Mouse (Mus musculus) forebrain, embryonic 12.5 days (tissue): ENCODE data around the gene Scgb1a1. TPM values are rescaled to one million over a fixed set of nuclear protein-coding genes. Genes with fewer than 3 reads are reported as not detected.
"Not testable (repeated sequence)": the region's sequence is repeated elsewhere in the genome, so short reads cannot be mapped to it uniquely, and the experiment has no call there.

Experiments used
- ATAC-seq: fragments of 200-750 bp; cut with Nextera tagmentation; 2 replicates; pipeline ENCODE4 v1.8.0; 2017; ENCODE audit warnings: moderate TSS enrichment; ENCODE audit not compliant: low FRiP score
- H3K27ac ChIP-seq: fragments of 300-500 bp; sonication (generic); 2 replicates; pipeline ENCODE4 v1.5.1; 2016; ENCODE audit warnings: mild to moderate bottlenecking
- H3K27me3 ChIP-seq: fragments of 300-500 bp; sonication (generic); 2 replicates; pipeline ENCODE4 v1.6.1; 2016; ENCODE audit warnings: mild to moderate bottlenecking
- H3K36me3 ChIP-seq: fragments of 300-500 bp; sonication (generic); replicated peaks from 2 replicates; pipeline ENCODE4 v1.6.1; 2016; ENCODE audit warnings: mild to moderate bottlenecking
- H3K4me1 ChIP-seq: fragments of 300-500 bp; sonication (generic); 2 replicates; pipeline ENCODE4 v1.6.1; 2016
- H3K4me2 ChIP-seq: fragments of 300-500 bp; sonication (generic); 2 replicates; pipeline ENCODE4 v1.6.1; 2016; ENCODE audit warnings: mild to moderate bottlenecking, moderate library complexity
- H3K4me3 ChIP-seq: fragments of 300-500 bp; sonication (generic); replicated peaks from 2 replicates; pipeline ENCODE4 v1.5.1; 2016; ENCODE audit warnings: mild to moderate bottlenecking
- H3K9ac ChIP-seq: fragments of 300-500 bp; sonication (generic); 2 replicates; pipeline ENCODE4 v1.6.1; 2016; ENCODE audit warnings: mild to moderate bottlenecking
- H3K9me3 ChIP-seq: fragments of 300-500 bp; sonication (generic); 2 replicates; pipeline ENCODE4 v1.6.1; 2016
- WGBS: fragments of 180-500 bp; shearing (Covaris S2); methylation state at CpG from one replicate; pipeline ENCODE4 v1.1.7; 2016; 5-methylcytosine and 5-hydroxymethylcytosine counted together
- polyA plus RNA-seq: library from polyadenylated mRNA; unstranded; fragments of >200 nt; fragmentation: Nextera tagmentation; extraction: Ambion mirVana; gene quantifications from 2 replicates; pipeline ENCODE4 v1.2.1, GENCODE M21; 2016

Scgb1a1 gene
- polyA plus RNA-seq = not detected in 2 replicates

GRCm38 (mm10) chr19:9087821-9088220, at the start of gene Scgb1a1:
TSS of gene Scgb1a1 (minus strand) at chr19:9087958.
- no peaks in the 10 kb centered on the region for H3K36me3 ChIP-seq
- no peak within 1 kb of the TSS for H3K4me3 ChIP-seq
- no peak within 1 kb of the TSS for H3K27ac ChIP-seq
- no peak for ATAC-seq
- H3K4me1 ChIP-seq = no peaks in the 10 kb centered on the region
- H3K9me3 ChIP-seq = no peaks in the 10 kb centered on the region
- peaks cover 3% of the 10 kb centered on the region; the same call in 1 of the 2 replicates for H3K27me3 ChIP-seq
- no peak within 1 kb of the TSS for H3K9ac ChIP-seq
- WGBS = 73% methylated on average over 4 of the region's 4 CpGs
- H3K4me2 ChIP-seq = no peak within 1 kb of the TSS

GRCm38 (mm10) chr19:9137159-9137558, 49.4 kb upstream of the Scgb1a1 start:
- Histone ChIP-seq H3K9ac (no peak overlapping the region), H3K27ac (no peak overlapping the region), H3K4me3 (no peak overlapping the region), H3K4me2 (no peak overlapping the region), H3K9me3 (no peaks in the 10 kb centered on the region), H3K4me1 (peaks cover 20% of the 10 kb centered on the region), H3K36me3 (no peaks in the 10 kb centered on the region), H3K27me3 (no peaks in the 10 kb centered on the region)
- WGBS = 84% methylated on average over 1 of the region's 1 CpGs
- no peak for ATAC-seq

- 12% methylated on average over 31 of the region's 31 CpGs for WGBS
These were observed 48.0 kb upstream of the Scgb1a1 start, which contains the start of gene Asrgl1 for GRCm38 (mm10) chr19:9135512-9136331. TSS of gene Asrgl1 (minus strand) at chr19:9135636.

GRCm38 (mm10) chr19:9134746-9135511, 47.2 kb upstream of the Scgb1a1 start:
- H3K27me3 ChIP-seq = no peaks in the 10 kb centered on the region
- peak; percentile 81 for ATAC-seq
- 1% methylated on average over 33 of the region's 37 CpGs for WGBS

More at GRCm38 (mm10) chr19:9135512-9136331, 48.0 kb upstream of the Scgb1a1 start, which contains the start of gene Asrgl1:
- Histone ChIP-seq H3K4me1 (peaks cover 20% of the 10 kb centered on the region), H3K4me3 (peak within 1 kb of the TSS; percentile 67), H3K9ac (peak within 1 kb of the TSS; percentile 78), H3K4me2 (peak within 1 kb of the TSS; percentile 88), H3K27me3 (no peaks in the 10 kb centered on the region), H3K27ac (no peak within 1 kb of the TSS), H3K36me3 (no peaks in the 10 kb centered on the region), H3K9me3 (no peaks in the 10 kb centered on the region)
- peak; percentile 96 for ATAC-seq

GRCm38 (mm10) chr19:9129996-9130395, 42.2 kb upstream of the Scgb1a1 start:
- Histone ChIP-seq H3K4me1 (peaks cover 20% of the 10 kb centered on the region), H3K4me2 (no peak overlapping the region), H3K4me3 (no peak overlapping the region), H3K36me3 (peaks cover 8% of the 10 kb centered on the region; the same call in 1 of the 2 replicates), H3K27me3 (no peaks in the 10 kb centered on the region), H3K27ac (no peak overlapping the region), H3K9me3 (no peaks in the 10 kb centered on the region), H3K9ac (no peak overlapping the region)
- 100% methylated on average over 1 of the region's 1 CpGs for WGBS
- no peak for ATAC-seq

More at GRCm38 (mm10) chr19:9134746-9135511, 47.2 kb upstream of the Scgb1a1 start:
- peak overlapping the region; percentile 88 for H3K4me2 ChIP-seq
- H3K9ac ChIP-seq = peak overlapping the region; percentile 78
- peak overlapping the region; percentile 67 for H3K4me3 ChIP-seq
- H3K36me3 ChIP-seq = no peaks in the 10 kb centered on the region
- H3K4me1 ChIP-seq = peaks cover 20% of the 10 kb centered on the region
- H3K9me3 ChIP-seq = no peaks in the 10 kb centered on the region
- no peak overlapping the region for H3K27ac ChIP-seq

- Histone ChIP-seq H3K9me3 (no peaks in the 10 kb centered on the region), H3K9ac (no peak overlapping the region), H3K4me1 (peaks cover 8% of the 10 kb centered on the region), H3K36me3 (peaks cover 8% of the 10 kb centered on the region; the same call in 1 of the 2 replicates), H3K4me3 (no peak overlapping the region), H3K27ac (no peak overlapping the region), H3K27me3 (no peaks in the 10 kb centered on the region), H3K4me2 (no peak overlapping the region)
- 91% methylated on average over 4 of the region's 4 CpGs for WGBS
- no peak for ATAC-seq
These were observed 40.9 kb upstream of the Scgb1a1 start for GRCm38 (mm10) chr19:9128499-9129194.

- not testable (repeated sequence) for ATAC-seq, H3K36me3 ChIP-seq, H3K9ac ChIP-seq, H3K4me1 ChIP-seq, H3K27me3 ChIP-seq, H3K9me3 ChIP-seq, H3K4me2 ChIP-seq, H3K4me3 ChIP-seq, H3K27ac ChIP-seq
- WGBS = 96% methylated on average over 2 of the region's 2 CpGs
These were observed 36.2 kb upstream of the Scgb1a1 start for GRCm38 (mm10) chr19:9123986-9124385.

GRCm38 (mm10) chr19:9122390-9122789, 34.6 kb upstream of the Scgb1a1 start:
- Histone ChIP-seq H3K27me3 (no peaks in the 10 kb centered on the region), H3K9ac (no peak overlapping the region), H3K27ac (no peak overlapping the region), H3K36me3 (peaks cover 2% of the 10 kb centered on the region; the same call in 1 of the 2 replicates), H3K4me3 (no peak overlapping the region), H3K4me1 (no peaks in the 10 kb centered on the region), H3K9me3 (no peaks in the 10 kb centered on the region), H3K4me2 (no peak overlapping the region)
- WGBS = 97% methylated on average over 1 of the region's 1 CpGs
- no peak for ATAC-seq

- H3K4me2 ChIP-seq = no peak overlapping the region
- H3K27ac ChIP-seq = no peak overlapping the region
- ATAC-seq = no peak
- H3K4me3 ChIP-seq = no peak overlapping the region
- H3K27me3 ChIP-seq = no peaks in the 10 kb centered on the region
- H3K9ac ChIP-seq = no peak overlapping the region
- peaks cover 13% of the 10 kb centered on the region; the same call in 1 of the 2 replicates for H3K36me3 ChIP-seq
- H3K9me3 ChIP-seq = no peaks in the 10 kb centered on the region
- H3K4me1 ChIP-seq = no peaks in the 10 kb centered on the region
- 85% methylated on average over 3 of the region's 3 CpGs for WGBS
These were observed 32.1 kb upstream of the Scgb1a1 start for GRCm38 (mm10) chr19:9119655-9120425.

GRCm38 (mm10) chr19:9117275-9117674, 29.5 kb upstream of the Scgb1a1 start:
- Histone ChIP-seq H3K9me3 (no peaks in the 10 kb centered on the region), H3K4me2 (no peak overlapping the region), H3K9ac (no peak overlapping the region), H3K4me1 (no peaks in the 10 kb centered on the region), H3K27me3 (no peaks in the 10 kb centered on the region), H3K27ac (no peak overlapping the region), H3K36me3 (peaks cover 20% of the 10 kb centered on the region; the same call in 1 of the 2 replicates), H3K4me3 (no peak overlapping the region)
- no peak for ATAC-seq
- 76% methylated on average over 5 of the region's 5 CpGs for WGBS

GRCm38 (mm10) chr19:9116268-9116667, 28.5 kb upstream of the Scgb1a1 start:
- Histone ChIP-seq H3K9me3 (no peaks in the 10 kb centered on the region), H3K4me3 (no peak overlapping the region), H3K27me3 (no peaks in the 10 kb centered on the region), H3K4me2 (no peak overlapping the region), H3K27ac (no peak overlapping the region), H3K36me3 (peaks cover 25% of the 10 kb centered on the region; the same call in 1 of the 2 replicates), H3K9ac (no peak overlapping the region), H3K4me1 (no peaks in the 10 kb centered on the region)
- 89% methylated on average over 4 of the region's 4 CpGs for whole genome bisulfite sequencing
- ATAC-seq = no peak
